Mouse (Mus musculus): ENCODE results near the gene Plac1. TPM values are rescaled to one million over a fixed set of nuclear protein-coding genes. Genes with fewer than 3 reads are reported as not detected.

The Plac1 gene
- polyA plus RNA-seq, 1 experiment from 2014 or later, result 6.3 TPM

DNA sequence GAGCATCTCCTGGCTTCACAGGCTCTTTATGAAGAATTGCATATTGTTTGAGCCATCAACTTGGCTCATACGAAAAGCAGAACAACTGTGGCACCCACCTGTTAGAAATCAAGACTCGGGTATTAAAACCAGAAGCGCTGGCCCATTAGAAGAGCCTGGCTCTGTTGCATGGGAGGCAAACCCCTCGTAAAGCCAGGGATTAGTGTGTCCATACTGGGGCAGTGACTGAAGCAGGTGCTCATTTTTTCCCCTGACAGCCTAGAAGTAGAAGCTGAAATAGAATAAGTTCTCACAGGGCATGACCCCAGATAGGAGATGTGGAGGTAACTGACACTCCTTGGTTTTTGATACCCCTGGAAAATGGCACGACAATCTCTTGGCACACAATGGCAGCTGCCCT lies 154.4 kb downstream of the Plac1 start:
- H3K9me3 ChIP-seq (replicated peaks; ENCODE audit: control insufficient read depth, low read length), result no peaks in the 10 kb centered on the region
- no peak overlapping the region for H3K9ac ChIP-seq (ENCODE audit: low read length)
- 72% methylated on average over 5 of the region's 5 CpGs for WGBS
- no peaks in the 10 kb centered on the region for H3K36me3 ChIP-seq (ENCODE audit: control insufficient read depth, insufficient read depth, low read length)
- H3K4me3 ChIP-seq (replicated peaks; ENCODE audit: low read length), result no peak overlapping the region
- H3K27me3 ChIP-seq (ENCODE audit: control insufficient read depth, insufficient read depth, low read length), result no peaks in the 10 kb centered on the region
- H3K27ac ChIP-seq (ENCODE audit: low read length), result no peak overlapping the region
- no peak for ATAC-seq (ENCODE audit: insufficient read depth, low FRiP score)
- H3K4me1 ChIP-seq (ENCODE audit: control insufficient read depth, insufficient read depth, low read length), result no peaks in the 10 kb centered on the region
- H3K4me2 ChIP-seq (ENCODE audit: low read depth, low read length), result no peak overlapping the region

- Histone ChIP-seq H3K4me3 (replicated peaks; ENCODE audit: low read length) (no peak overlapping the region), H3K27ac (ENCODE audit: low read length) (no peak overlapping the region), H3K9ac (ENCODE audit: low read length) (no peak overlapping the region), H3K4me2 (ENCODE audit: low read depth, low read length) (no peak overlapping the region), H3K36me3 (ENCODE audit: control insufficient read depth, insufficient read depth, low read length) (no peaks in the 10 kb centered on the region), H3K9me3 (replicated peaks; ENCODE audit: control insufficient read depth, low read length) (no peaks in the 10 kb centered on the region), H3K4me1 (ENCODE audit: control insufficient read depth, insufficient read depth, low read length) (no peaks in the 10 kb centered on the region), H3K27me3 (ENCODE audit: control insufficient read depth, insufficient read depth, low read length) (no peaks in the 10 kb centered on the region)
- ATAC-seq (ENCODE audit: insufficient read depth, low FRiP score), result no peak
- 85% methylated on average over 3 of the region's 3 CpGs for WGBS
Observed at GRCm38 (mm10) chrX:53064406-53064805, 175.5 kb downstream of the Plac1 start.

GRCm38 (mm10) chrX:53059426-53060007 lies 180.4 kb downstream of the Plac1 start:
- H3K36me3 ChIP-seq (ENCODE audit: control insufficient read depth, insufficient read depth, low read length), result no peaks in the 10 kb centered on the region
- H3K27ac ChIP-seq (ENCODE audit: low read length), result peak overlapping the region; percentile 46; the same call in 1 of the 2 replicates
- no peaks in the 10 kb centered on the region for H3K27me3 ChIP-seq (ENCODE audit: control insufficient read depth, insufficient read depth, low read length)
- 29% methylated on average over 11 of the region's 11 CpGs for WGBS
- H3K9me3 ChIP-seq (replicated peaks; ENCODE audit: control insufficient read depth, low read length), result no peaks in the 10 kb centered on the region
- peaks cover 3% of the 10 kb centered on the region; the same call in 1 of the 2 replicates for H3K4me1 ChIP-seq (ENCODE audit: control insufficient read depth, insufficient read depth, low read length)
- no peak overlapping the region for H3K4me3 ChIP-seq (replicated peaks; ENCODE audit: low read length)
- H3K9ac ChIP-seq (ENCODE audit: low read length), result no peak overlapping the region
- no peak for ATAC-seq (ENCODE audit: insufficient read depth, low FRiP score)
- H3K4me2 ChIP-seq (ENCODE audit: low read depth, low read length), result peak overlapping the region; percentile 64

DNA sequence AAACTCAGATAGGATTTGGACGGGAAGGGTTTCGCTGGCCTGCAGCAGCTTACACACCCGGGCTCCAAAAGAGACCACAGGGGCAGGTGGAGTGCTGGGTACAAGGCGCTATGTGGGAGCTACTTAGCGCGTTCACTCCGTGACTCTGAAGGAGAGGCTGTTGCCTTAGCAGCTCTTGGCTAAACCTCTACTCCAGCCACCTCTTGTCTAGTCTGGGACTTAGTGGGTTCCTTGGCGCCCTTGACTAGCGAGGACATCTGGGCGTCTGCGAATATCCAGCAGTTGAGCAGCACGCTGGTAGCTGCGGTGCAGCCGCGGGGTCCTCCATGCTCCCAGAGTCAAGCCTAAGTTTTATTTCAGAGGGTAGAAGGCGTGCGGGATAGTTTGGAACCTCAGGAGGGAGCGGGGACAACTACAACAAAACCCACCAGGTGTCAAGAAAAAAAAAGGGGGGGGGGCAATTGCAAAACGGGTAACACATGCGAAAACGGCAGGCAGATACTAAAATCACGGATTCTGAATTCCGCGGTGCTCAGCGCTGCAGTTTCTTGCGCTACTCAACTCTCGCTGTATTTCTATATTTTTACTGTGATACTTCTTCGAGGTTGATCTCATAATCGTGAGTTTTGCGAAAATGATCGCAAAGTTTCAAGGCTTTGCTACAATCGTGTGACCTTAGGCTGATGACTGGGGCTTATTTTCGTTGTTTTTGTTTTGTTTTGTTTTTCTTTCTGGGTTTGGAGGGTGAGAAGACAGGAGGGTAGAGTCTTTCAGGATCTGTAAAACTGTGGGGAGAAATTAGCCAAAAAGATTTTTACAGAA lies 181.2 kb downstream of the Plac1 start:
- Histone ChIP-seq H3K27ac (ENCODE audit: low read length) (peak overlapping the region; percentile 60; the same call in 1 of the 2 replicates), H3K4me1 (ENCODE audit: control insufficient read depth, insufficient read depth, low read length) (peaks cover 8% of the 10 kb centered on the region), H3K9ac (ENCODE audit: low read length) (peak overlapping the region; percentile 60), H3K4me3 (replicated peaks; ENCODE audit: low read length) (peak overlapping the region; percentile 30), H3K36me3 (ENCODE audit: control insufficient read depth, insufficient read depth, low read length) (no peaks in the 10 kb centered on the region), H3K4me2 (ENCODE audit: low read depth, low read length) (peak overlapping the region; percentile 64), H3K27me3 (ENCODE audit: control insufficient read depth, insufficient read depth, low read length) (no peaks in the 10 kb centered on the region), H3K9me3 (replicated peaks; ENCODE audit: control insufficient read depth, low read length) (no peaks in the 10 kb centered on the region)
- WGBS, result 14% methylated on average over 33 of the region's 33 CpGs
- no peak for ATAC-seq (ENCODE audit: insufficient read depth, low FRiP score)

DNA sequence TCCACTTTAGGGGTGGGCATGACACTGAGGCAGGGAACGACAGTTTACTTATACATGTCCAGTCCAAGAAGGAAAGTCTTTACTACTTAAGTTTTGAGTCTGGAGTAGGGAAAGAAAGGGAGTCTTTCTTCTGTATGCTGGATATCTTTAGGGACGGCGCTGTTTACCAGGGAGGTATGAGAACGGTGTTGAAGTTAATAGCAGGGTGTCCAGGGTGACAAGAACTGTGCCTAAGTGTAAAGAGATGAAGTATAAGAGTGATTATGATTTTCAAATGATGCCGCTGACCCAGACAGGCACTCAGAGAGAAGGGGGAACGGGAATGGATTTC lies 182.2 kb downstream of the Plac1 start:
- Histone ChIP-seq H3K9me3 (replicated peaks; ENCODE audit: control insufficient read depth, low read length) (no peaks in the 10 kb centered on the region), H3K9ac (ENCODE audit: low read length) (peak overlapping the region; percentile 68), H3K36me3 (ENCODE audit: control insufficient read depth, insufficient read depth, low read length) (no peaks in the 10 kb centered on the region), H3K4me2 (ENCODE audit: low read depth, low read length) (peak overlapping the region; percentile 64), H3K4me1 (ENCODE audit: control insufficient read depth, insufficient read depth, low read length) (peaks cover 9% of the 10 kb centered on the region), H3K27me3 (ENCODE audit: control insufficient read depth, insufficient read depth, low read length) (no peaks in the 10 kb centered on the region), H3K27ac (ENCODE audit: low read length) (peak overlapping the region; percentile 93), H3K4me3 (replicated peaks; ENCODE audit: low read length) (peak overlapping the region; percentile 60)
- no peak for ATAC-seq (ENCODE audit: insufficient read depth, low FRiP score)
- 38% methylated on average over 6 of the region's 6 CpGs for WGBS

DNA sequence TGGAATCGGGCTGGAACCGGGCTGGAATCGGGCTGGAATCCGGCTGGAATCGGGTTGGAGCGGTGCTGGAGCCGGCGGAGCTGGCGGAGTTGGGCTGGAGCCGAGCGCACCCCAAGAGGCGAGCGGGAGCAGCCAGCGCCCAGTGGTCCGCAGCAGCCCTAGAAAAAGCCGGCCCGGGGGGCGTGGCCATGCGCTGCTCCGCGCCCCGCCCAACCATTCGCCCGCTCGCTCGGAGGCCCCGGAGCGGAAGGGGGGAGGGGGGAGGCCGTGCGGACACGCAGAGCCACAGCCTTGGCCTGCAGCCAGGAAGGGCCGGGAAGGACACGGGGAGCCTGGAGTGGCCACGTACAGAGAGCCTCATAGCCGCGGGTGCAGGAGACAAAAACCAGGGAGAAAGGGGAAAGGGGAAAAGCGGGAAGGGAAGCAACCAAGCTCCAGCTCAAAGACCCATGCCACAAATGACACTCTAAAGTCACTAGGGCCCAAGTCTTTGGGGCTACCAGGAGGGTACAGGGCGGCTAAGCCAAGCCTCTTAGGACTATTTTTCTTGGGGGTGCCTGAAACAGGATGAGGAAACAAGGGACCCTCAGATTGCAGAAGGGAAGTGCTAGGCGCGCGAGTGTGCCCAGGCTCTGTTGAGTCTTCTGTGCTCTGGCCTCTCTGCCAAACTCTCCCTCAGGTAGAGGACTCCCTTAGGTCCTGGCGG lies 182.7 kb downstream of the Plac1 start:
- no peaks in the 10 kb centered on the region for H3K27me3 ChIP-seq (ENCODE audit: control insufficient read depth, insufficient read depth, low read length)

GRCm38 (mm10) chrX:53056627-53057026 lies 183.3 kb downstream of the Plac1 start:
- H3K36me3 ChIP-seq (ENCODE audit: control insufficient read depth, insufficient read depth, low read length), result no peaks in the 10 kb centered on the region
- peak overlapping the region; percentile 93 for H3K27ac ChIP-seq (ENCODE audit: low read length)
- no peaks in the 10 kb centered on the region for H3K9me3 ChIP-seq (replicated peaks; ENCODE audit: control insufficient read depth, low read length)
- ATAC-seq (ENCODE audit: insufficient read depth, low FRiP score), result no peak
- H3K9ac ChIP-seq (ENCODE audit: low read length), result peak overlapping the region; percentile 82
- peaks cover 9% of the 10 kb centered on the region for H3K4me1 ChIP-seq (ENCODE audit: control insufficient read depth, insufficient read depth, low read length)
- H3K27me3 ChIP-seq (ENCODE audit: control insufficient read depth, insufficient read depth, low read length), result no peaks in the 10 kb centered on the region
- WGBS, result 11% methylated on average over 29 of the region's 33 CpGs
- H3K4me2 ChIP-seq (ENCODE audit: low read depth, low read length), result peak overlapping the region; percentile 64
- peak overlapping the region; percentile 60 for H3K4me3 ChIP-seq (replicated peaks; ENCODE audit: low read length)

More for the DNA sequence above, 182.7 kb downstream of the Plac1 start:
- Histone ChIP-seq H3K4me2 (ENCODE audit: low read depth, low read length) (peak overlapping the region; percentile 64), H3K4me3 (replicated peaks; ENCODE audit: low read length) (peak overlapping the region; percentile 60), H3K36me3 (ENCODE audit: control insufficient read depth, insufficient read depth, low read length) (no peaks in the 10 kb centered on the region), H3K27ac (ENCODE audit: low read length) (peak overlapping the region; percentile 93), H3K9ac (ENCODE audit: low read length) (peak overlapping the region; percentile 82), H3K4me1 (ENCODE audit: control insufficient read depth, insufficient read depth, low read length) (peaks cover 9% of the 10 kb centered on the region), H3K9me3 (replicated peaks; ENCODE audit: control insufficient read depth, low read length) (no peaks in the 10 kb centered on the region)
- 8% methylated on average over 41 of the region's 42 CpGs for WGBS
- peak; percentile 91 for ATAC-seq (ENCODE audit: insufficient read depth, low FRiP score)

- H3K27ac ChIP-seq (ENCODE audit: low read length), result peak overlapping the region; percentile 93
- H3K36me3 ChIP-seq (ENCODE audit: control insufficient read depth, insufficient read depth, low read length), result no peaks in the 10 kb centered on the region
- no peak for ATAC-seq (ENCODE audit: insufficient read depth, low FRiP score)
- H3K9ac ChIP-seq (ENCODE audit: low read length), result peak overlapping the region; percentile 82
- H3K27me3 ChIP-seq (ENCODE audit: control insufficient read depth, insufficient read depth, low read length), result no peaks in the 10 kb centered on the region
- H3K9me3 ChIP-seq (replicated peaks; ENCODE audit: control insufficient read depth, low read length), result no peaks in the 10 kb centered on the region
- peak overlapping the region; percentile 60 for H3K4me3 ChIP-seq (replicated peaks; ENCODE audit: low read length)
- 11% methylated on average over 9 of the region's 9 CpGs for WGBS
- peak overlapping the region; percentile 64 for H3K4me2 ChIP-seq (ENCODE audit: low read depth, low read length)
- H3K4me1 ChIP-seq (ENCODE audit: control insufficient read depth, insufficient read depth, low read length), result peaks cover 9% of the 10 kb centered on the region
Observed at GRCm38 (mm10) chrX:53055771-53056170, 184.1 kb downstream of the Plac1 start.

DNA sequence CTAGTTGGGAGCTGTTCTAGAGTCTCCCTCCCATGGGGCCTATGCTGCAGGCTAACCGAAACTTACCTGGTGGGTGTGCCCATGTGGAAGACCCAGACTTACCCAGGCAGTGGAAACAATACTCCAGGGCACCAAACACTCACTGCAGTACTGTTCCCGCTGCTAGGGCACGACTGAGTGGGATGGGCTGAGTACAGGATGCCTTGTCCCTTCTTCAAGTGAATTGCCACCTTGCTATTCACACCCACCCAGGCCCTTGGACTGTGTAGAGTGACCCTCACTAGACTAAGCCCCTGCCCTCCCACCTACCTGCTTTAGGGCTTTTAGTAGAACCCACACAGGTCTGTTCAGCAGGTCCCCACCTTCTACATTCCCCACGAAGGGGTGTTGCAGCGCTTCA lies 186.0 kb downstream of the Plac1 start:
- peak overlapping the region; percentile 54 for H3K9ac ChIP-seq (ENCODE audit: low read length)
- H3K9me3 ChIP-seq (replicated peaks; ENCODE audit: control insufficient read depth, low read length), result no peaks in the 10 kb centered on the region
- H3K4me1 ChIP-seq (ENCODE audit: control insufficient read depth, insufficient read depth, low read length), result peaks cover 9% of the 10 kb centered on the region
- H3K36me3 ChIP-seq (ENCODE audit: control insufficient read depth, insufficient read depth, low read length), result no peaks in the 10 kb centered on the region
- H3K27me3 ChIP-seq (ENCODE audit: control insufficient read depth, insufficient read depth, low read length), result no peaks in the 10 kb centered on the region
- no peak for ATAC-seq (ENCODE audit: insufficient read depth, low FRiP score)
- peak overlapping the region; percentile 67 for H3K27ac ChIP-seq (ENCODE audit: low read length)
- peak overlapping the region; percentile 29 for H3K4me3 ChIP-seq (replicated peaks; ENCODE audit: low read length)
- WGBS, result 49% methylated on average over 5 of the region's 5 CpGs
- H3K4me2 ChIP-seq (ENCODE audit: low read depth, low read length), result peak overlapping the region; percentile 48
